Mouse (Mus musculus): ENCODE measurements around the gene Plekhg6. TPM values are rescaled to one million over a fixed set of nuclear protein-coding genes. Genes with fewer than 3 reads are reported as not detected.

The Plekhg6 gene
- total RNA-seq, 2 experiments from 2014 or later: 0.59 to 0.62 TPM

GRCm38 (mm10) chr6:125330626-125331326 lies 49.8 kb downstream of the Plekhg6 start:
- DNase-seq (ENCODE audit: low spot score in 2 of 2): peak; percentile 71 to 89

GRCm38 (mm10) chr6:125328243-125328642 lies 52.4 kb downstream of the Plekhg6 start:
- no peak for DNase-seq (ENCODE audit: low spot score in 2 of 2)

GRCm38 (mm10) chr6:125325337-125325736 lies 55.3 kb downstream of the Plekhg6 start:
- no peak for DNase-seq (ENCODE audit: low spot score in 2 of 2)

- DNase-seq (ENCODE audit: low spot score in 2 of 2): no peak
These were observed 57.0 kb downstream of the Plekhg6 start for GRCm38 (mm10) chr6:125323547-125323946.

GRCm38 (mm10) chr6:125322794-125323193 lies 57.8 kb downstream of the Plekhg6 start:
- DNase-seq (ENCODE audit: low spot score in 2 of 2): no peak

GRCm38 (mm10) chr6:125321114-125321855 lies 59.3 kb downstream of the Plekhg6 start:
- DNase-seq (ENCODE audit: low spot score in 2 of 2): no peak

GRCm38 (mm10) chr6:125320323-125320722 lies 60.3 kb downstream of the Plekhg6 start, which contains the start of gene Scnn1a:
Scnn1a (plus strand) TSS chr6:125320659.
- DNase-seq (ENCODE audit: low spot score in 2 of 2): no peak

- no peak for DNase-seq (ENCODE audit: low spot score in 2 of 2)
These were observed 60.7 kb downstream of the Plekhg6 start for GRCm38 (mm10) chr6:125319919-125320296.

GRCm38 (mm10) chr6:125318981-125319918 lies 61.3 kb downstream of the Plekhg6 start:
- DNase-seq (ENCODE audit: low spot score in 2 of 2): no peak

- no peak for DNase-seq (ENCODE audit: low spot score in 2 of 2)
These were observed 63.5 kb downstream of the Plekhg6 start for GRCm38 (mm10) chr6:125317077-125317476.

GRCm38 (mm10) chr6:125314746-125315145 lies 65.8 kb downstream of the Plekhg6 start:
- DNase-seq (ENCODE audit: low spot score in 2 of 2): no peak

GRCm38 (mm10) chr6:125314231-125314563 lies 66.4 kb downstream of the Plekhg6 start:
- no peak for DNase-seq (ENCODE audit: low spot score in 2 of 2)

GRCm38 (mm10) chr6:125313546-125314230 lies 66.9 kb downstream of the Plekhg6 start, which contains the start of gene Ltbr:
Ltbr (minus strand) TSS chr6:125313885.
- peak; percentile 80 to 84 for DNase-seq (ENCODE audit: low spot score in 2 of 2)

Other genes starting within 250 kb of the Plekhg6 start
- gene Nop2, start 248.9 kb downstream of the Plekhg6 start, total RNA-seq (2021): 10 to 100 TPM; 36.5 to 36.8 TPM
- gene Iffo1, start 235.6 kb downstream of the Plekhg6 start, total RNA-seq (2021): 10 to 100 TPM; 42.7 to 49.9 TPM
- gene Gapdh, start 214.3 kb downstream of the Plekhg6 start, total RNA-seq (2021): 1,000 to 10,000 TPM; 1,146 to 1,218 TPM
- 100 to 1,000 TPM in 1 of 2 experiments, 10 to 100 TPM in 1; 95.5 to 107 TPM for gene Ncapd2, start 189.1 kb downstream of the Plekhg6 start, total RNA-seq (2021)
- gene Mrpl51, start 189.0 kb downstream of the Plekhg6 start, total RNA-seq (2021): 100 to 1,000 TPM; 155 to 168 TPM
- gene Vamp1, start 165.2 kb downstream of the Plekhg6 start, total RNA-seq (2021): 10 to 100 TPM; 42.5 to 44.0 TPM
- gene Tapbpl, start 148.9 kb downstream of the Plekhg6 start, total RNA-seq (2021): 10 to 100 TPM; 10.2 to 11.3 TPM
- under 1 TPM; 0.36 to 0.68 TPM for gene Cd27, start 143.8 kb downstream of the Plekhg6 start, total RNA-seq (2021)
- not detected for gene Tuba3a, start 94.8 kb downstream of the Plekhg6 start, total RNA-seq (2021)
- gene Ltbr, start 66.9 kb downstream of the Plekhg6 start, total RNA-seq (2021): 10 to 100 TPM; 88.9 to 89.8 TPM
- gene Scnn1a, start 60.1 kb downstream of the Plekhg6 start, total RNA-seq (2021): 1 to 10 TPM; 1.7 to 4.5 TPM
- 100 to 1,000 TPM; 219 to 241 TPM for gene Tnfrsf1a, start 31.4 kb downstream of the Plekhg6 start, total RNA-seq (2021)
- gene Cd9, start 114.0 kb upstream of the Plekhg6 start, total RNA-seq (2021): 100 to 1,000 TPM; 141 to 154 TPM
- gene Vwf, start 166.0 kb upstream of the Plekhg6 start, total RNA-seq (2021): 10 to 100 TPM; 19.8 to 20.4 TPM

Measured in adrenal gland, postnatal 4 days (tissue).